Mouse (Mus musculus) retina, postnatal 7 days (tissue): ENCODE measurements around the gene Klhl7.
A peak's percentile ranks its signal among the peaks of the same experiment; 100 is the strongest.

Source experiments
- DNase-seq: peaks from one replicate; pipeline ENCODE4 v3.0.0-alpha.2; 2012; ENCODE audit warnings: low read depth, low spot score

Klhl7 gene

DNA sequence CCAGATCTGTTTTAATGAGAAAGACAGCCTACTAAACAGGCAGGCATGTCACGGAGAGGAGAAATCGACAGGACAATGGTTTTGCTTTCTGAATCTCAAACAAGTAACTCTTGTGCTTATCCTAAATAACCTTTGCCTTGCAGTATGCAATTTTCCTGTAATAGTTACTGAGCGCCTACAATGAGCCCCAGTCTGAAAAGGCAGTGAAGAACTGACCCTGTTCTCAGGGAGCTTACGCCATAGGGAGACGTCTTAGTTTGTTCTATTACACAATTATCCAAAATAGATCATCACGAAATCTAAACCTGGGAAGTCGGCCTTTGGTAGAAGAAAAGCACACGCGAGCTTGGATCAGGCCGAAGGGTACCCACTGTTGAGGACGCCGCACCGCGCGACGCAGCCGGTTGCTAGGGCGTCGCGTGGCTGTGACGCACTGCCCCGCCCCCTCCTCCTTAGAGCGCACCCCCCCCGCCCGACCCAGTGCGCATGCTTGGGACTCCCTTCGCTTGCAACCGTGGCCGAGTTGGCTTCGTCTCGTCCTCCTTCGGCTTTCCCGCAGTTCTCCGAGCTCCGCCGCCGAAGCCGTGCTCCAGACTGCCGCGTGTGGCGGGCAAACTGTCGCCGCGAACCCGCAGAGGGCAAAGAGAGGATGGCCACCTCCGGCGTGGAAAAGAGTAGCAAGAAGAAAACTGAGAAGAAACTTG lies at the start of gene Klhl7:
TSS of gene Klhl7 (plus strand) at position 500 of the 704 bp plus-strand sequence.
- peak; percentile 89 for DNase-seq

DNA sequence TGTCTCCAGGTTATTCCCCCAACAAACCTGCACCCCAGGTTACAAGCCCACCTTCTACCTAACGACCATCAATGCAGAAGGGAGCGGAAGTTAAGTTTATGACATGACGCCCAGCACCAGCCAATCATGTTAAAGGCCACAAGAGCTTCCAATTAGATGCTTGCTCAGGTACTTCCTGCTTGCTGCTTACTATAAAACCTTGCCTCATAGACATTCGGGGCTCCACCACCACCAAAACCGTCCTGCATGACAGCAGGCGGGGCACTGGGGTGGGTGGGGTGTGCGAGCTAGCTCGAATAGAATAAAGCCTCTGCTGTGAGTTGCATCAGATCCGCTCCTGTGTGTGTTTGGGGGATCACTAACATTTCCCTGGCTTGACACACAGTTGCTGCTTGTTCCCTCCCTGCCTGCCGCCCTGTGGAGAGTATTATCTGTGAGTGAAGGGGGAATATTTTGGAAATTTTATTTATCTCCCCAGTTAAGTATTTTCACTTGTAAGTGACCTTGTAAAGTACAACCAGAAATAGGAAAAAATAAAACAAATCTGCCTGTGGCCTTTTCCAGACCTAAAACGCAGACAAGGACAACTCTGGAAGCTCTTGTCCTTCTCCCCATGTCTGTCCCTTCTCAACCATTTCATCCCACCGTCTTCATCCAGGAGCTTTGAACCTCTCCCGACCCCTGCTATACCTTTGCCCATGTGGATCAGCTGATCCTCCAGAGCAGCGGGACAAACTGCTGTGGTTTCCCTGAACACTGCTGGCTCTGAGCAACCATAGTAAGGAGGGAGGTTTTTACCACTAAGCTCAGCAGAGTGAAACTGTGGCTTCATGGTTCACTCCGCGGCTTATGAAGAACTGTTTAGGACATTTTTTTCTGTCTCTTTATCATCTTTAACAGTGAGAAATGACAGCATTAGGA lies 48.4 kb upstream of the Klhl7 start:
- no peak for DNase-seq

DNA sequence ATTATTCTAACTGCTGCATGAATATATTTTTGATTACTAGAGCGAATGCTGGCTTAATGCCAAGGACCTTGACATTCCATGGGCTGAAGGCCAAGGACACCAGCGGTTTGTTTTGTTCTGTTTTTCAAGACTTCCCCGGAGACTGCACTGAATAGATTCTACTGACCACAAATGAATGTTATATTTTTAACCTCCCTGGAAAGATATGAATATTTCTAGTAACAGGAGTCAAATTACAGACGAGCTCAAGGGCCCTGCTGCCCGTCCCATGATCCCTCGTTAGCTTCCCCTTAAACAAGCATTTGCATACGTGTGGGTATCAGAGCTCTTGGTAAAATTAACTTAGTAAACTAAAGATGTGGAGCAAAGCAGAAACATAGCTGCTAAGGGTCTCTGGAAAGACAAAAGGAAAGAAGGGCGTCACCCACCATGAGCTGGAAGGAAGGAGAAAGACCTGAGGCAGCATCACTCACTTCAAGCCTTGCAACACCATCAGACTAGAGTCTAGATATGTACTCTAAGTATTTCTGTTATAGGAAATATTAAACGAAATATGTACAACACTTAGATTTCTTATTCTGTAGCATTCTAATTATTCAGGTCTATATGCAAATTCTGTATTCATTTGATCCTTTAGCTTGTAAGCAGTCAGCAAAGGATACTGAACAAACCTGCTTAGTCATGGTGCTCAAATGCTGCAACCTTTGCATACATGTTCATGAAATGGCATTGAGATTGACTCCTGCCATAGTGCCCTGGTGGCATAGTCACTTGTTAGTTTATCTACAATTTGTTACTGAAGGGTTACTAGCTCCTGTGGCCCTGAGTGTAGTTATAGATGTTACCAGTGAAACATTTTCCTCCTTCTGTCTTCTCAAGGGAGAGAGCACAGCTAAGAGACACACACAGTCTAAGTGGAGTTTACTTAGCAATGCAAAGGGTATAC lies 46.9 kb upstream of the Klhl7 start:
- DNase-seq = no peak

DNA sequence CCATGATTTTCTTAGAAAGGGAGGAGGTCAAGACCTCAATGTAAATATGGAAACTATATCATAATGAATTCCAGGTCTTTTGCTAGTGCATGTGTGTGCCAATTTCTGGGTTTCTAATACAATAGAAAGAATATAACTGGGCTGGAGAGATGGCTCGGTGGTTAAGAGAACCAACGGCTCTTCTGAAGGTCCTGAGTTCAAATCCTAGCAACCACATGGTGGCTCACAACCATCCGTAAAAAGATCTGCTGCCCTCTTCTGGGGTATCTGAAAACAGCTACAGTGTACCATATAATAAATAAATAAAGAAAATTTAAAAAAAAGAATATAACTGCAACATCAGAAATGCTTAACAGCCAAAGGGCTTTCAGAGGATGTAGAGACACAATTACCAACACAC lies 46.0 kb upstream of the Klhl7 start:
- no peak for DNase-seq

DNA sequence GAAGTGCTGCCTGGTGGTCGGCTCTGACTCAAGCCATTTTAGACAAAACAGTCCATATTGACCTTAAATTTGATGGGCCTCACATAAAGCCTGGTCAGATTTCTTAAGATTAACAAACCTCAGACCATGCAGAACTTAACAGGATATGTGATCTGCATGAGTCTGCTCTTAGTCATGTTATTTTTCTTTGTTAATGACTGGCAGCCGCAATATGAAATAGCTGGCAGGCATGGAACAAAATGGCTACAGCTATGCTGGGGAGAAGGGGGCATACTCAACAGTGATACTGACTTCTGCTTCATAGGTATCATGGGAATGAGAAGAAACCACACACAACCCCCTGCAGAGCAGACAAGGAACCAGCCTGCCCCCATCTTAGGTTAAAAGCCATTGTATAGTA lies 43.5 kb upstream of the Klhl7 start:
- DNase-seq = no peak

DNA sequence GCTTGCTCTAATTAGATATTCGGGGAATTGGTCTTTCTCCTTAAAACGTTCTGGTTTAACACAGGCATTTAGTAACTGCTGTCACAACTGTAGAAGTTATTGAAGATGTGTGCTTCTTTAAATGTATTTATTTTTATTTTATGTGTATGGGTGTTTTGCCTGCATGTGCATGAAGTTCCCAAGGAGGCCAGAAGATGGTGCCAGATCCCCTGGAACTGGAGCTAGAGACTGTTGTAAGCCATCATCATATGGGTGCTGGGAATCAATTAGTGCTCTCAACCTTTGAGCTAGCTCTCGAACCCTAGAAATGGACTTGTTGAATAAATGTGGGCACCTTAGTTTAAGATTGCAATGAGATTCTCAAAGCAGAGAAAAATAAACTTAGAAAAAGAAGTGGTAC lies 42.8 kb upstream of the Klhl7 start:
- DNase-seq = no peak

DNA sequence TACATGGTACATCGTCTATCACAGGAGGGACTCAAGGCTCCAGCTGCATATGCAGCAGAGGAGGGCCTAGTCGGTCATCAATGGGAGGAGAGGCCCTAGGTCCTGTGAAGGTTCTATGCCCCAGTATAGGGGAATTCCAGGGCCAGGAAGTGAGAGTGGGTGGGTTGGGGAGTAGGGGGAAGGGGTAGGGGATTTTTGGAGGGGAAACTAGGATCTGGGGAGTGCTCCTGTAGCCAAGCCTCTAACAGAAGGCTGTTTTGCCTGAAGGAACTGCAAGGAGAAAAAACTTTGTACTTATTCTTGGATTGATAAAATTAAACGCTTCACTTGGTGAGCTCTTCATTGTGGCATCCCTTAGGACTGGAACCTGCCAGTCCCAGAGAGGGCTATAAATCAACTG lies 39.5 kb upstream of the Klhl7 start:
- DNase-seq = no peak

DNA sequence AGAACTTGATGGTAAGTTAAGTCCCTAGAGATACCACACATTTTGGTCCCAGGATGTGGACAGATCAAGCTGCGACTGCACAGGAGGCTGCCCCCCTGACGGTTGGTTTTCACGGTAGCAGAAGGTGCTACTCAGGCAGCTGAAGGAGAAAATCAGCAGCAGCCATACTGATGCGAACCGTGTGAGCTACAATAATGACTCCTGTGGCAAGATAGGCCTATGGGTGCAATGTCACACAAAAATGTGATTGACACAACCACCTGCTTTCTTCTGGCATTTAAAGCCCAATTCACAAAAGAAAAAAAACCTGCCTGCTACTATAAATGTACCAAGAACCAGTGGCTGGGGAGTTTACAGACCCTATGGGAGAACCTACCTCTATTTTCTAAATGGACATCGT lies 37.4 kb upstream of the Klhl7 start:
- no peak for DNase-seq

DNA sequence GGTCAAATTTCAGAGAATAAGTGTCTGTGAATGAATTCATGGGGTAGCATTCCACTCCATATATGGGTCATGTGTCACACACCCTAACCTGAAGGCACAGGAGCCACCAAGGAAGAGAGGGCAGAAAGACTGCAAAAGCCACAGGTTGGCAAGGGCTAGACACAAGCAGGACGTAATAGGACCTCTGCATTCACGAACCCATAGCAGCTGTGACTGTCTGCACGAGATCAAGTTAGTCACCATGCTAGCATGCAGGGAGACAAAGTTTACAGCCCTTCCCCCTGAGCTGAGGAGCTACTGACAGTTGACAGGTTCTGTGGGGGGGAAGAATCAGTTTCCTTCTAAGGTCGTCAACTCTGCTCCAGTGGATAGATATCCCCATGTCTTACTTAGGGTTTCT lies 36.9 kb upstream of the Klhl7 start:
- DNase-seq = no peak

DNA sequence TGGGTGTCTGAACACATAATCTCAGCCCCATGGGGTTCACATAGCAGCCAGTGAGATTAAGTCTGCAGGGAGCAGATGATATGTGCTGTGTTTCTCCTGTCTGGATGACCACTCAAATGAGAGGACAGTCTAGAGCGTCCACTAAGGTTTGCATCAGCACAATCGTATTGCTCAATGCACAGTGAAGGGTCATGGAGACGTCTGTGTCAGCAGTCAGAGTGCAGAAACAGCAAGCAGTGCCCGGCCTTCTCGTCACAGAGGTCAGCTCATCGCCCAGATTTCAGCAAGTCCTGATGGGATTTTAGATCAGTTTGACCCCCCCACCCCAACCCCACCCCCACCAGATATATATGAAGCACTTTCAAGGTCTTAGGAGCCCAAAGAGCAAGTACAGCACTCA lies 31.4 kb upstream of the Klhl7 start:
- no peak for DNase-seq

DNA sequence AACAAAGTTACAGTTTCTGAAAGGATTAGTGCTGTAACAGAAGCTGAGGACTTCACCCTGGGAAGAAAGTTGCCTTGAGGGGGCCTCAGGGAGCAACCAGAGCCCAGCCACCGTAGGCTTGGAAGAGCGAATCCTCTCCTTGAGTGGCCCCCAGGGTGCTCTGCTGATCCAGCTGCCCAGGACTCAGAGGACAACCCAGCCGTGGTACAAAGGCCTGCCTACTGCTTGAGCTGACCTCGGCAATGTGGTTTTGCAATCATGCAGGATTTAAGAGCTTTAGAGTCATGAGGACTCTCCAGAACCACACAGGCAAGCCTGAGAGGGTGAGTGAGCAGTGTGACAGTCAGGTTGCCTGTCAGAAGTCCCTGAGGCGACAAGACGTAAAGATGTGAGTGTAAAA lies 28.4 kb upstream of the Klhl7 start:
- no peak for DNase-seq

DNA sequence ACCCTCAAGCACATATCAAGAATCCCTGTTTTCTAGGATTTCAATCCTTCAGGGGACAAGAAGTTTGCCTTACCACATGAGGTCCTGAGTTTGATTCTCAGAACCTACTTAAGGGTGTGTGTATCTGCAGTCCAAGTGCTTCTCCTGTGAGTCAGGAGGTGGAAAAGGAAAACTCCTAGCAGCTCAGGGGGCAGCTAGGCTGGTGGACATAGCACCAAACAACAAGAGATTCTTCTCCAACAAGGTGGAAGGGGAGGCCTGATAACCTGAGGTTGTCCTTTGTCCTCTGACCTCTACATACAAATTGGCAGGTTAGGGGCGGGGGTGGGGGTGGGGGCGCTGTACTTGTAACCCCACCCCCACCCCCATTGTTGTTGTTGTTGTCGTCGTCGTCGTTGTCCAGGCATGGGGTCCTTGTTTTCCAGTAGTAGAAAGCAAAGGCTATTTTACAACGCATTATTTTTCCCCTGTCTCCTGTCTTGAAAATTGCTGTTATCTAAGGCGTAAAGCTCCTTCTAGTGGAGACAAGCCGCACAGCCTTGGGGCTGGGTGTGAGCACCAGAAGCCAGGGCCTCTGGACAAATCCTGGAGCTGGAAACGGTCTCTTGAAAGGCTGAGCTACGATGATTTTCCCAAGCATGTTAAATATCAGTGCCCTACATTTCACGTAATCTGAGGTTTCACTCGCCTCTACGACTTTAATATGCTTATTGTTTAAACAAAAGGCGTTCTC lies 23.3 kb upstream of the Klhl7 start:
- DNase-seq = peak; percentile 58

DNA sequence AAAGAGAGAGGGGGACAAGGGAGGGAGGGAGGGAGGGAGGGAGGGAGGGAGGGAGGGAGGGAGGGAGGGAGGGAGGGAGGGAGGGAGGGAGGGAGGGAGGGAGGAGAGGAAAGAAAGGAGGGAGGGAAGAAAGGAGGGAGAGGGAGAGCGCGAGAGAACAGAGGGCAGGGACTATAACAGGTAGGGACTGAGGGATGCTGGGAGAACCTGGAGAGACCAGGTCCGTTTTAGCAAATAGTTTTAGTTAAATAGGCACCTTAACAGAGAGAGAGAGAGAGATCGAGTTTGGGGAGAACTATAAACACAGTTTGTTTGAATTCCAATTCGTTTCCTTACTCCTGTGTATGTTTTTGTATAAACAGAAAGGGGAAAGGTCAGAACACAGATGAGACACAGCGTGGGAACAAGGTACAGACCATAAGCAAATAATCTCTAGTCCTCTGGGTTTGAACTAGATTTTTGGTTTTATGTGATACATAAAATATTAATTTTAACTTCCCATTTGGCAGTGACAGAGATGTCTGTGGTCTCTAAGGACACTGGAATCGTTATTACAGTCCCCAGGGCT lies 22.6 kb upstream of the Klhl7 start:
- no peak for DNase-seq

DNA sequence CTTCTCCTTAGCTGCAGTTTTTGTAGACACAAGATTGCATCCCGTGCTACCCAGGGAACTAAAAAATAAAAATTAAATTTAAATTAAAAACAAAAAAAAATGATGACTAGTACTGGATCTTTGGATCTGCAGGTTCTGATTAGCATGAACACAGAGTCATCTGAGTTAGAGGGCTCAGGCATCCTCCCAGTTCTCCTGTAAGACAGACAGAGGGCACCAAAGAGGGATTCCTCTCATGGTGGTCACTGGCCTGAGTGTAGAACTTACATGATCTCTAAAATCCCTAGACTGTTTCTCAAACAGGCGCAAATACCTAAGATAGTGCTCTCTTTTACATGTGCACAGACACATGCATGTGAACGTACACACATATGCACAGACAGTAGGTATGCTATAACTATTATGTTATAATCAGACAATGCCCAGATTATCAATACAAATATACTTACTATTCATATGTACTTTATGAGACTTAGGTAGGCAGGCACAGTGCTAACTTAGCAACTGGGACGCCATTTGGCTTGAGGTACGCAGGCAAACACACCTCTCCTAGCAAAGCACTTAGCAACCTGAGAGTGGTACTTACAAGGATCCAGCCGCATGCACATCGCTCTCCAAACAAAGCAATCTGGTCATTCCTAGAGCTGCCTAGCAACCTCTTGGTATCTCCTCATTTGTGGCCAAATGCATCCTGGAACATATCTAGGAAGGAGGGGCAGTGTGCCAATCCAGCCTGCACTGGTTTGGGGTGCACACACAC lies 21.8 kb upstream of the Klhl7 start:
- no peak for DNase-seq

DNA sequence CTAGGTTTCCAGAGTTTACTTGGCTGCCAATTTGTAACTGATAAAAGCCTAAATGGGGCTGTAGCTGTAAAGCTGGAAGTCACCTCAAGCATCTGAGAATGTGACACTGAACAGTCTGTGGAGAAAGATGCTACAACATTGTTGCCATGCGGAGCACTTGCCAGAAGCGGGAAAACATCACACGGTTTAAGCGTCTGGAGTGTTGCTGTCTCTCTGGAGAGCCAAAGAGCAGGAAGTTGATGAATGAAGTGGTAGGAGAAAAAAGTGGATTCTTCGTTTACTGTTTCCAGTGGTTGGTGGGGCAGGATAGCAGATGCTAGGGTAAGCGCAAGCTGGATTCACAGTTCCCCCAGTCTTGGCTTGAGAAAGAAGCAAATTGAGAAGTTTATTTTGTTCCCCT lies 19.6 kb upstream of the Klhl7 start:
- no peak for DNase-seq

DNA sequence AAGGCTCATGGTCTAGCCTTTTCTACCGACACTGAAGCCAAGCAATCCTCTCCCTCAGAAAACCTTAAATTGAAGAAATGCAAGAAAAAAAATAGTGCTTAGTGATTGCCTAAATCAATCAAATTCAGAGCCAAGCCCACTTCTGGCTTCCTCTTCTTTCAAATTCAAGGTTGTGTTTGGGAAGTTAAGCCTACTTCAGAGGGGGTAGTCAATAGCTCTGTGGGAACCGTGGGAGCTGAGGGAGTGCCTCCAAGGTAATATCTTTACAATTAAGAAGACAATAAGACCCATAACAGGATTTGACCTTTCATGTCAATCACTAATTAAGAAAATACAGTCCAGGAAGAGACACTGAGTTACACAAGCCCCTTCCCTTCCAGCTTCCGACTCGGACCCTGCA lies 15.6 kb upstream of the Klhl7 start:
- no peak for DNase-seq

DNA sequence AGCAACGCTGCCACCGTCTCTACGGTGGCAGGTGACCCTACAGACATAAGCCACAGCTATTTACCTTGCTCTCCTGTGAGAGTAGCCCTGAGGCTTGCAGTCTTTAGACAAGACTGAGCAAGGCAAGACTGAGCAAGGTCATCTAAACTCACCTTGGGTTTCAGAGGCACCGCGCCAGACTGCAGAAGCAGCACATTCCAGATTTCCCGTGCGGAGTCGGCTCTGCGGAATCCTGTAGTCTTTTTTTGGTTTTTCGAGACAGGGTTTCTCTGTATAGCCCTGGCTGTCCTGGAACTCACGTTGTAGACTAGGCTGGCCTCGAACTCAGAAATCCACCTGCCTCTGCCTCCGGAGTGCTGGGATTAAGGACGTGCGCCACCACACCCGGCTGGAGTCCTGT lies 14.2 kb upstream of the Klhl7 start:
- no peak for DNase-seq

DNA sequence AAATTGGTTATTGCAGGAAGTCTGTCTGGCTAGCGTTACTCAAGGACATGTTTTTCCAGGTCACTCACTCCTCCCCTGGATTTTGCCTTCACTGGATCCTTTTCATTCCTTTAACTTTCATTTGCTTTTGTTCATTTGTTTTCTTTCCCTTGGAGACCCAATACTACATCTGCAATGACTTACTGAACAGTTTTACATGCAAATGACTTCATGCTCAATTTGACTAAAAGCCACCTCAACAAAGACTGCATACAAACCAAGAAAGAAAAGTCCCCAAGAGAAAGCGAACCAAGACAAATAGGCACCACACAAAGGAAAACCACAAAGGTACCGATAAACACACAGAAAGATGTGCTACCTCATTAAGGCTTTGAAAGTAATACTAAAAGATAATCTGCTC lies 13.5 kb upstream of the Klhl7 start:
- no peak for DNase-seq

DNA sequence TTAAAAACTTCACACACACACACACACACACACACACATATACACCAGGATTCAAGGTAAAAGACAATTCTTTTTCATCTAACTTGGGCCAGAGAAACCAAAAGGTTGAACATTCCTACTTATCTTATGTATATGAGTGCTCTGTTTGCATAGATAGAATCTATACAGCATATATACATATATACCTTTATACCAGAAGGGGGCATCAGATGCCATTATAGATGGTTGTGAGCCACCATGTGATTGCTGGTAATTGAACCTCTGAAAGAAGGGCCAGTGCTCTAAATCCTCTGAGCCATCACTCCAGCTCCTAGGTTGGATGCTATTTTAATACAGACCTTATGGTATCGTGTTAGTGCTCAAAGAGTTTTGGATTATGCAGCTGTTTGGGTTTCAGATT lies 12.0 kb upstream of the Klhl7 start:
- DNase-seq = no peak

DNA sequence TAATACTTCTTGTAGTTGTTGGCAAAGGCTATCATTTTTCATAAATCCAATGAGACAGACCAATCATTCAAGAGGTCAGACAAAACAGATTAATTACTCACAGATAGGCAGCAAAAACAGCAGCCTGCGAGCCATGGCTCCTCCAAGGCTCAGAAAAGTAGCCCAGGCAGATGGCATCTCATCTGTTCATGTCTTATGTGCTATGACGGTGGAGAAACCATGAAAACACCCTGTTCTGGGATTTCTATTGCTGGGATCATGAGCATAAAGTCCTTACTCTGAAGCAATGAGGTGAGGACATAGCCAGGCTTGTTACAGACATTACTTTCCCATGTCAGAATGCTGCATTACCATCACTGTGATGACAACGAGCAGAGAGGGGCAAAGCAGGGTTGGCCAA lies 7.9 kb upstream of the Klhl7 start:
- no peak for DNase-seq
